Mouse (Mus musculus): ENCODE measurements around the gene Nop14. TPM values are rescaled to one million over a fixed set of nuclear protein-coding genes. Genes with fewer than 3 reads are reported as not detected.

Nop14 gene
- polyA plus RNA-seq, 1 experiment: 21.3 TPM

DNA sequence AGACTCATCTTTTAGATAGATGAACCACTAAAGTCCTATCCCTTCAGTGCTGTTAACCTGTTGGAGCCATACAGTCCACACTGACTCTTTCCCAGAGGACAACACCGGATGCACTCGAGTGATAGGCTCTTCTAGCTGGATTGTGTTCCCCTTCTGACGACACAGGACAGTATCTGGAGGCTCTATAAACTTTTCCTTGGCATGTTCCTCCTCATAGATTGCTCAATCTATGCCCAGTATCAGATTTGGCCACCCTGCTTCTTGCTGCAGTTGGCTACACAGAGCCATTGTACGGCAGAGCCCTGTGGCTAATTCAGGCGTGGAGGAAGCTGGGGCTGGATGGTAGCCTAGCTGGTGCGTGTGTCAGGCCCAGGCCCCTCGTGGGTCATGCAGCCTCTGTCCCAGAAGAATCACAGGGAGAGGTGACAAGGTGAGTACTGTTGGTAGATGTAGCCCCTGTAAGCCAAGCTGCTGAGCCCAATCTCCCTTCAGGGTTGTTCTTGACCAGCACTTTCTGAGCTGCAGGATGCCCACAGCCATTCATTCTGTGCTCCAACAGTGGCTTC is 22.3 kb downstream of the Nop14 start:
- H3K27ac ChIP-seq (ENCODE audit: control insufficient read depth, insufficient read depth, low read depth, low read length, poor library complexity): no peak overlapping the region; the same call in 1 of the 2 replicates
- TF ChIP-seq CTCF (IDR thresholded peaks at IDR 0.05; ENCODE audit: control insufficient read depth, insufficient read depth, low read length): no peak
- no peak for TF ChIP-seq POLR2A (IDR thresholded peaks at IDR 0.05; ENCODE audit: borderline replicate concordance, control insufficient read depth, low read depth, low read length)
- 36% methylated on average over 7 of the region's 7 CpGs for WGBS
- peaks cover 8% of the 10 kb centered on the region; the same call in 1 of the 2 replicates for H3K4me1 ChIP-seq (ENCODE audit: control insufficient read depth, insufficient read depth, low read length)
- no peak overlapping the region for H3K4me3 ChIP-seq (replicated peaks; ENCODE audit: control insufficient read depth, low read depth, low read length)

DNA sequence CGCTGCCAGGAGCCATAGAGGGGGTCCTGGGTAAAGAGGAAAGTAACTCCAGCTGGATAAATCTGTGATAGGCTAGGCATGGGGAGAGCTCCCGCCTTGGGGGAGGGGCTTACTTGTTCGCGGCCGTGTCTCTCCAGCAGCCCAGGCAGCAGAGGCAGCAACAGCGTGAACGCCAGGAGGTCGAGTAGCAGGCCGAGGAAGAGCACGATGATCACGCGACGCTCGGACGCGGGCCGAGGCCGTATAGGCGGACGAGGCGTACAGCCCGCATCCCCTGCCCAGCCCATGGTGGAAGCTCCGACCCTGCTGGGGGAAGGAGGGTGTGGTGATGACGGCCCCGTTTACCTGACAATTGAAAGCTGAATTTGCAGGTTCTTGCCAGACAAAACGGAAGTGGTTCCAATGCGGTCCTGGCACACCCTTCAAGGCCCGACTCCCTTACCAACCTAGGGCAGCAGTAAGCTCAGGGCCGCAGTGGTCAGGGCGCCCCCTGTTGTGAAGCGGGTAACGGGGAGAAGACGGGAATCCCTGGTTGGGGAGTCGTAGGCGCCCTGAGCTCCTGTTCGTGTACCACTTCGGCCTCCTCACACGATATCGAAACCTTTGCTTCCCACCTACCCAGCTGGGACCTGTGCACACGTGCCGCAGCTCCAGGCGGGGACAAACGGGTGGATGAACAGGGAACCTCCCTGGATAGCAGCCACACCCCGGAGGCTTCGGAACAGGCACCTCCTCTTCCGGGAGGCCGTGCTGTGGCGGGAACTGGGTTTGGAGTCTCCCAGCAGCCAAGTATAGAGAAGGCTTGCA is 23.3 kb downstream of the Nop14 start, which contains the start of gene Mfsd10:
Gene Mfsd10, minus strand, starts transcription at position 732 of the 807 bp plus-strand sequence.
- Histone ChIP-seq H3K4me1 (ENCODE audit: control insufficient read depth, insufficient read depth, low read length) (peaks cover 8% of the 10 kb centered on the region; the same call in 1 of the 2 replicates), H3K4me3 (replicated peaks; ENCODE audit: control insufficient read depth, low read depth, low read length) (peak within 1 kb of the TSS; percentile 92), H3K27ac (ENCODE audit: control insufficient read depth, insufficient read depth, low read depth, low read length, poor library complexity) (peak within 1 kb of the TSS; percentile 65)
- under 1% methylated on average over 48 of the region's 48 CpGs for WGBS
- TF ChIP-seq CTCF (IDR thresholded peaks at IDR 0.05; ENCODE audit: control insufficient read depth, insufficient read depth, low read length) (peak; percentile 40; the same call in 1 of the 2 replicates), POLR2A (IDR thresholded peaks at IDR 0.05; ENCODE audit: borderline replicate concordance, control insufficient read depth, low read depth, low read length) (peak; percentile 72)

- Histone ChIP-seq H3K4me3 (replicated peaks; ENCODE audit: control insufficient read depth, low read depth, low read length) (peak overlapping the region; percentile 5), H3K27ac (ENCODE audit: control insufficient read depth, insufficient read depth, low read depth, low read length, poor library complexity) (peak overlapping the region; percentile 65), H3K4me1 (ENCODE audit: control insufficient read depth, insufficient read depth, low read length) (peaks cover 8% of the 10 kb centered on the region; the same call in 1 of the 2 replicates)
- 62% methylated on average over 10 of the region's 10 CpGs for WGBS
- no peak for TF ChIP-seq POLR2A (IDR thresholded peaks at IDR 0.05; ENCODE audit: borderline replicate concordance, control insufficient read depth, low read depth, low read length)
- no peak for TF ChIP-seq CTCF (IDR thresholded peaks at IDR 0.05; ENCODE audit: control insufficient read depth, insufficient read depth, low read length)
Observed at GRCm38 (mm10) chr5:34635665-34636192, 24.2 kb downstream of the Nop14 start.

DNA sequence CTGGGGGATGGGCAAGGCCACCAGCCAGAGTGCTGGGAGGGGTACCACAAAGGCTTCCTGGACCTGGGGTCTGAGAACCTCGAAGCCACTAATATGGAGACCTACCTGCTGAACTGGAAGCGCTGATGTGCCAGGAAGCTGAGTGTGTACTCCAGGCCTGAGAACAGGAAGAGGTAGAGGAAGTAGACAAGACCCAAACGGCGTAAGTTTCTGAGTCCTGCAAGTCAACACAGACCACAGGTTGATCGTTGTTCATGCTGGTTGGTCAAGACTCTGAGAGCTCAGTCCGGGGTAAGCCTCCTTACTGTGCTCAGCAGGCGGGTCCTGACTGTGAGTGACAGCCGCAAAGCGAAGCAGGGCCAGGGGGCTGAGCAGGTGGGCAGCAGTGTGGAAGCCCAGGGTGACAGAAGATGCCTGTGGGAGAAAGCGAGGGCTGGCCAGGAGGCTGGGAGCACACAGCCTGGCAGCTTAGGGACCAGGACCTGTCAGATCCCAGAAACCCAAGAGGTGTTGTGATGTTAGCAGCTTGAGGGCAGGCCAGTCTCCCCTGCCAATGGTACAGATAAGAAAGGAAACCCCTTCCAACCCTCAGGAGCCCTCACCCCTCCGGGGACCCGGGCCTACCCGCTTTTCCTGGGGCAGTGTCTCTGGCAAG is 25.1 kb downstream of the Nop14 start:
- WGBS: 35% methylated on average over 13 of the region's 13 CpGs
- Histone ChIP-seq H3K27ac (ENCODE audit: control insufficient read depth, insufficient read depth, low read depth, low read length, poor library complexity) (peak overlapping the region; percentile 84), H3K4me1 (ENCODE audit: control insufficient read depth, insufficient read depth, low read length) (peaks cover 8% of the 10 kb centered on the region; the same call in 1 of the 2 replicates), H3K4me3 (replicated peaks; ENCODE audit: control insufficient read depth, low read depth, low read length) (no peak overlapping the region)
- no peak for TF ChIP-seq POLR2A (IDR thresholded peaks at IDR 0.05; ENCODE audit: borderline replicate concordance, control insufficient read depth, low read depth, low read length)
- TF ChIP-seq CTCF (IDR thresholded peaks at IDR 0.05; ENCODE audit: control insufficient read depth, insufficient read depth, low read length): no peak

- 82% methylated on average over 4 of the region's 4 CpGs for WGBS
- no peak for TF ChIP-seq POLR2A (IDR thresholded peaks at IDR 0.05; ENCODE audit: borderline replicate concordance, control insufficient read depth, low read depth, low read length)
- TF ChIP-seq CTCF (IDR thresholded peaks at IDR 0.05; ENCODE audit: control insufficient read depth, insufficient read depth, low read length): no peak
Observed at GRCm38 (mm10) chr5:34633641-34634040, 26.3 kb downstream of the Nop14 start.

GRCm38 (mm10) chr5:34632996-34633395 is 27.0 kb downstream of the Nop14 start:
- 78% methylated on average over 2 of the region's 2 CpGs for WGBS
- Histone ChIP-seq H3K4me1 (ENCODE audit: control insufficient read depth, insufficient read depth, low read length) (peaks cover 7% of the 10 kb centered on the region; the same call in 1 of the 2 replicates), H3K27ac (ENCODE audit: control insufficient read depth, insufficient read depth, low read depth, low read length, poor library complexity) (no peak overlapping the region), H3K4me3 (replicated peaks; ENCODE audit: control insufficient read depth, low read depth, low read length) (no peak overlapping the region)
- TF ChIP-seq POLR2A (IDR thresholded peaks at IDR 0.05; ENCODE audit: borderline replicate concordance, control insufficient read depth, low read depth, low read length): no peak
- TF ChIP-seq CTCF (IDR thresholded peaks at IDR 0.05; ENCODE audit: control insufficient read depth, insufficient read depth, low read length): no peak

More at GRCm38 (mm10) chr5:34633641-34634040, 26.3 kb downstream of the Nop14 start:
- no peak overlapping the region for H3K27ac ChIP-seq (ENCODE audit: control insufficient read depth, insufficient read depth, low read depth, low read length, poor library complexity)
- no peak overlapping the region for H3K4me3 ChIP-seq (replicated peaks; ENCODE audit: control insufficient read depth, low read depth, low read length)
- peaks cover 8% of the 10 kb centered on the region; the same call in 1 of the 2 replicates for H3K4me1 ChIP-seq (ENCODE audit: control insufficient read depth, insufficient read depth, low read length)

GRCm38 (mm10) chr5:34609966-34610365 is 50.0 kb downstream of the Nop14 start:
- H3K4me1 ChIP-seq (ENCODE audit: control insufficient read depth, insufficient read depth, low read length): no peaks in the 10 kb centered on the region; the same call in 1 of the 2 replicates
- no peak for TF ChIP-seq CTCF (IDR thresholded peaks at IDR 0.05; ENCODE audit: control insufficient read depth, insufficient read depth, low read length)
- TF ChIP-seq POLR2A (IDR thresholded peaks at IDR 0.05; ENCODE audit: borderline replicate concordance, control insufficient read depth, low read depth, low read length): no peak
- H3K4me3 ChIP-seq (replicated peaks; ENCODE audit: control insufficient read depth, low read depth, low read length): no peak overlapping the region
- WGBS: 78% methylated on average over 4 of the region's 4 CpGs
- no peak overlapping the region for H3K27ac ChIP-seq (ENCODE audit: control insufficient read depth, insufficient read depth, low read depth, low read length, poor library complexity)

Data from bone marrow, adult 2 months (tissue).